Mouse (Mus musculus): ENCODE data around the gene Gm42688. TPM values are rescaled to one million over a fixed set of nuclear protein-coding genes. Genes with fewer than 3 reads are reported as not detected.
A peak's percentile ranks its signal among the peaks of the same experiment; 100 is the strongest.

The Gm42688 gene
- polyA plus RNA-seq, 1 experiment from 2014 or later: 1.9 TPM

DNA sequence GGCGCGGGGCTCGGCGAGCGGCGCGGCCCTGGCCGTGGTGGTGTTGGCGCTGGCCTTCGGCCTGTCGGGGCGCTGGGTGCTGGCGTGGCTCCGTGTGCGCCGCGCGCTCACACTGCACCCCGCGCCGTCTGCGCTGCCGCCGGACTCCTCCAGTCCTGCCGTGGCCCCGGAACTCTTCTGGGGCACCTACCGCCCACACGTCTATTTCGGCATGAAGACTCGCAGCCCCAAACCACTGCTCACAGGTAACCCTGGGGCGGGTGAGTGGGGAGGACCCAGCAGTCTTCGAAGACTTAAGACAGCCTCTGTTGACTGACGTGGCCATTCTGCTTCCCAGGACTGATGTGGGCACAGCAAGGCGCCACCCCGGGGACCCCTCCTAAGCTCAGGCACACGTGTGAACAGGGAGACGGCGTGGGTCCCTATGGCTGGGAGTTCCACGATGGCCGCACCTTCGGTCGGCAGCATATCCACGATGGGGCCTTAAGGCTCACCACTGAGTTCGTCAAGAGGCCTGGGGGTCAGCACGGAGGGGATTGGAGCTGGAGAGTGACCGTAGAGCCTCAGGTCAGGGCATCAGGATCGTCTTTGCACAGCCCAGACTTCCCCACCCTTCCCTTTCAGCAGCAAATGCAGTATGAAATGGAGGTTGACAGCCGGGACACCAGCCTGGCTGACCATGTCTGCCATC lies 14.4 kb downstream of the Gm42688 start:
- Histone ChIP-seq H3K4me1 (peaks cover 60% of the 10 kb centered on the region), H3K27ac (peak overlapping the region; percentile 91), H3K27me3 (ENCODE audit: poor library complexity, severe bottlenecking) (no peaks in the 10 kb centered on the region), H3K36me3 (replicated peaks) (peaks cover 42% of the 10 kb centered on the region), H3K9me3 (no peaks in the 10 kb centered on the region), H3K4me3 (peak overlapping the region; percentile 91)
- 3% methylated on average over 48 of the region's 48 CpGs for WGBS
- no peak for DNase-seq (ENCODE audit: extremely low spot score, low spot score)

DNA sequence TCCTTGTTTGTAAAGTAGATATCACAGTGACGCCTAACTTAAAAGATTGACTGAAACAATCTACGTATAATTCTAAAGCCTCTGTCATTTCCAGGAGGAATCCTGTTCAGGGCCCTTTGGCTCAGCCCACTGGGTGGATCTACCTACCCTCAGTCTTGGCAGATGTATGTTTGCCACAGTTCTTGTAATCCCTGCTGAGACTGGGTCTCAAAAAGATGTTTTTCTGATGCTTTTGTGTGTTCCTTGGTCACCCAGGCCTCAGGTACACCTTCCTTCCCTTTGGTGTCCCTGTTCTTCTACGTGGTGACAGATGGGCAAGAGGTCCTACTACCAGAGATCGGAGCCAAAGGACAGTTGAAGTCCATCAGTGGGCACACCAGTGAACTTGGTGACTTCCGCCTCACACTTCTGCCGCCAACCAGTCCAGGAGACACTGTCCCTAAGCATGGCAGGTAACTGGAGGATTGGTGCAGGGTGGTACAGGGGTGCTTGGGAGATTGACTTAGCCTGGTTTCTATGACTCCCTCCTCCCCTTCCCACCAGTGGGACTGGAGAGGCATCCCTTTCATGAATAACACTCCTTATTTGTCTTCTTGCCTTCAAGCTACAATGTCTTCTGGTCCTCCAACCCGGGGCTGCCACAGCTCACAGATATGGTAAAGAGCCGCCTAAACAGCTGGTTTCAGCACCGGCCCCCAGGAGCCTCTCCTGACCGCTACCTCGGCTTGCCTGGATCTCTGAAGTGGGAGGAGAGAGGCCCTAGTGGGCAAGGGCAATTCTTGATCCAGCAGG lies 15.2 kb downstream of the Gm42688 start:
- 86% methylated on average over 11 of the region's 11 CpGs for WGBS
- Histone ChIP-seq H3K9me3 (no peaks in the 10 kb centered on the region), H3K27me3 (ENCODE audit: poor library complexity, severe bottlenecking) (no peaks in the 10 kb centered on the region), H3K27ac (peak overlapping the region; percentile 91), H3K4me1 (peaks cover 60% of the 10 kb centered on the region), H3K36me3 (replicated peaks) (peaks cover 37% of the 10 kb centered on the region), H3K4me3 (peak overlapping the region; percentile 91)
- no peak for DNase-seq (ENCODE audit: extremely low spot score, low spot score)

DNA sequence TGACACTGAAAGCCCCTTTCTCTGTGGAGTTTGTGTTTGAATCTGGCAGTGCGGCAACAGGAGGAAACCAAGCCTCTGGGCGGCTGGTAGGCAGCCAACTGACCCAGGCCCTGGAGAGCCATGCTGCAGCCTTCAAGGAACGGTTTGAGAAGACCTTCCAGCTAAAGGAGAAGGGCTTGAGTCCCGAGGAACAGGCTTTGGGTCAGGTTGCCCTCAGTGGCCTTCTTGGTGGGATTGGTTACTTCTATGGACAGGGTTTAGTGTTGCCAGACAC lies 15.7 kb downstream of the Gm42688 start:
- Histone ChIP-seq H3K36me3 (replicated peaks) (peaks cover 37% of the 10 kb centered on the region), H3K4me1 (peaks cover 65% of the 10 kb centered on the region), H3K27ac (no peak overlapping the region), H3K9me3 (no peaks in the 10 kb centered on the region), H3K4me3 (peak overlapping the region; percentile 91), H3K27me3 (ENCODE audit: poor library complexity, severe bottlenecking) (no peaks in the 10 kb centered on the region)
- no peak for DNase-seq (ENCODE audit: extremely low spot score, low spot score)
- WGBS: 89% methylated on average over 4 of the region's 4 CpGs

DNA sequence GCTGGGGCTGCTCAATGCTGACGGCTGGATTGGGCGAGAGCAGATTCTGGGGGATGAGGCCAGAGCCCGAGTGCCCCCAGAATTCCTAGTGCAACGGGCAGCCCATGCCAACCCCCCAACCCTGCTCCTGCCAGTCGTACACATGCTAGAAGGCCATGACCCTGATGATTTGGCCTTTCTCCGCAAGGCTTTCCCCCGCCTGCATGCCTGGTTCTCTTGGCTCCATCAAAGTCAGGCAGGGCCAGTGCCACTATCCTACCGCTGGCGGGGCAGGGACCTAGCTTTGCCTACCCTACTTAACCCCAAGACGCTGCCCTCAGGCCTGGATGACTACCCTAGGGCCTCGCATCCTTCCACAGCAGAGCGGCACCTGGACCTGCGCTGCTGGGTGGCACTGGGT lies 16.2 kb downstream of the Gm42688 start:
- Histone ChIP-seq H3K4me3 (peak overlapping the region; percentile 91), H3K9me3 (no peaks in the 10 kb centered on the region), H3K36me3 (replicated peaks) (peaks cover 37% of the 10 kb centered on the region), H3K4me1 (peaks cover 70% of the 10 kb centered on the region), H3K27ac (peak overlapping the region; percentile 8; the same call in 1 of the 2 replicates), H3K27me3 (ENCODE audit: poor library complexity, severe bottlenecking) (no peaks in the 10 kb centered on the region)
- DNase-seq (ENCODE audit: extremely low spot score, low spot score): no peak
- WGBS: 93% methylated on average over 13 of the region's 13 CpGs

DNA sequence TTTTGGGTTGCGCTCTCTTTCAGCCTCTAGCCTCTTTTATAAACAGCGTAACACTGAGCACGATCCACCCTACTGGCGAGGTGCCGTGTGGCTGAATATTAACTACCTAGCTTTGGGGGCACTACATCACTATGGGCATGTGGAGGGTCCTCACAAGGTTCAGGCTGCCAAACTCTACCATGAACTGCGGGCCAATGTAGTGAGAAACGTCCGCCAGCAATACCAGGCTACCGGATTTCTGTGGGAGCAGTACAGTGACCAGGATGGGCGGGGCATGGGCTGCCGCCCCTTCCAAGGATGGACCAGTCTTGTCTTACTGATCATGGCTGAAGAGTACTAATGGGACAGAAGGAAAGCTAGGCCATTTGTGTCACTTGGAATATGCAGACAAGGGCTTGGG lies 17.0 kb downstream of the Gm42688 start:
- no peaks in the 10 kb centered on the region for H3K27me3 ChIP-seq (ENCODE audit: poor library complexity, severe bottlenecking)
- H3K4me1 ChIP-seq: peaks cover 78% of the 10 kb centered on the region
- H3K9me3 ChIP-seq: no peaks in the 10 kb centered on the region
- no peak overlapping the region for H3K27ac ChIP-seq
- H3K4me3 ChIP-seq: no peak overlapping the region
- no peak for DNase-seq (ENCODE audit: extremely low spot score, low spot score)
- peaks cover 42% of the 10 kb centered on the region for H3K36me3 ChIP-seq (replicated peaks)
- 89% methylated on average over 11 of the region's 11 CpGs for WGBS

DNA sequence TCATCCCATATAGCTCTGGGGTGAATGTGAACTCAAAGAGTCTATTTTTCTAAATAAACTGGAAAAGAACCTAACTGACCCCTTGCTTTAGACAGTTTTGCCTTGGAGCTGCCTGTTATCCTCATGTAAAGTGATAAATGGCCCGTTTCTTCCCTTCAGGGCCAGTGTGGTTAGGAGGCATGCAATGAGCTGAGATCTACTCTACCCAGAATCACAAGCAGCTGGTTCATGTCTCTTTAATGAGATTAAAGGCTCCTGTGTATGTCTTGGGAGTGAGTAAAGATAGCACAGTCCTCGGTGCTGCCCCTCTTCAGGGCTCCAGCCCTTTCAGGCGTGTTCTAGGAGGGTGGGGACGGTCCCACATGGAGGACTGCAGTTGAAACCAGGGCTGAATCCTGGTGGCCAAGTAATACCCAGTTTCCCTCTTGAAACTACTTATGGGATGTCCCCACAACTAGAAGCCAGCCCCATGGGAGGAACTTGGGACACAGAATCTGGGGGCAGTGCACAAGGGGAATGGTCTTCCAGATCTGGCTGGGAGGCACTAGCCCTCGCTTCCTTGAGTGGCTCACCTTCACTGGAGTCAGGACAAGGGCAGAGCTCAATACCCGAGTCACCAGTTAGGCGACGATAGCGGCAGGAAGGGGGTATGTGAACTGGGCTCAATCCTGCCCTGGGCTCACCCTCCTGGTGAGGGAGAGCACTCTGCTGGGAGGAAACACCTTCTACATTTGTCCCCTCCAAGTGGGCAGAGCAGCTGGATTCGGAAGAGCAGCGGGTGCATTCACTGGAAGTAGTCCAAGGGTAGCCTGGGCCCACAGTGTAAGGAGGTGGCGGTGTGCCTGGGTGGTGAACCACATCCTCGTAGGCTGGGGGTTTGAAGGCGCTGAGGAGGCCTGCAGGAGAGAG lies 17.7 kb downstream of the Gm42688 start:
- Histone ChIP-seq H3K27ac (peak overlapping the region; percentile 98), H3K9me3 (no peaks in the 10 kb centered on the region), H3K4me3 (peak overlapping the region; percentile 77), H3K27me3 (ENCODE audit: poor library complexity, severe bottlenecking) (no peaks in the 10 kb centered on the region), H3K36me3 (replicated peaks) (peaks cover 46% of the 10 kb centered on the region), H3K4me1 (peaks cover 83% of the 10 kb centered on the region)
- no peak for DNase-seq (ENCODE audit: extremely low spot score, low spot score)
- WGBS: 88% methylated on average over 14 of the region's 14 CpGs

DNA sequence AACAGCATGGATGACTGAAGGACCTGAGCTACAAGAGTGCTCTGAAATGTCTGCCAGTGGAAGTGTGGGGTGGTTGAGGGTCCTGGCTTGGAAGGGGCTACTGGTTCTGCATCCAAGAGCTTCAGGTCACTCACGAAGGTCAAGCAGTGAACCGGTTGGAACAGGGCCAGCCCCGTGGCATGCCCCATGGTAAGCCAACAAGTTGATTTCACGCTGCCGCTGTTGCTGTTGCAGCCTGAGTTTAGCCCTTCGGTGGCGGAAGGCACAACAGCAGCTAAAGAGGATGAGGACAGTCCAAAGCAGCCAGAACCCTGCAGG lies 18.3 kb downstream of the Gm42688 start:
- no peak for DNase-seq (ENCODE audit: extremely low spot score, low spot score)

DNA sequence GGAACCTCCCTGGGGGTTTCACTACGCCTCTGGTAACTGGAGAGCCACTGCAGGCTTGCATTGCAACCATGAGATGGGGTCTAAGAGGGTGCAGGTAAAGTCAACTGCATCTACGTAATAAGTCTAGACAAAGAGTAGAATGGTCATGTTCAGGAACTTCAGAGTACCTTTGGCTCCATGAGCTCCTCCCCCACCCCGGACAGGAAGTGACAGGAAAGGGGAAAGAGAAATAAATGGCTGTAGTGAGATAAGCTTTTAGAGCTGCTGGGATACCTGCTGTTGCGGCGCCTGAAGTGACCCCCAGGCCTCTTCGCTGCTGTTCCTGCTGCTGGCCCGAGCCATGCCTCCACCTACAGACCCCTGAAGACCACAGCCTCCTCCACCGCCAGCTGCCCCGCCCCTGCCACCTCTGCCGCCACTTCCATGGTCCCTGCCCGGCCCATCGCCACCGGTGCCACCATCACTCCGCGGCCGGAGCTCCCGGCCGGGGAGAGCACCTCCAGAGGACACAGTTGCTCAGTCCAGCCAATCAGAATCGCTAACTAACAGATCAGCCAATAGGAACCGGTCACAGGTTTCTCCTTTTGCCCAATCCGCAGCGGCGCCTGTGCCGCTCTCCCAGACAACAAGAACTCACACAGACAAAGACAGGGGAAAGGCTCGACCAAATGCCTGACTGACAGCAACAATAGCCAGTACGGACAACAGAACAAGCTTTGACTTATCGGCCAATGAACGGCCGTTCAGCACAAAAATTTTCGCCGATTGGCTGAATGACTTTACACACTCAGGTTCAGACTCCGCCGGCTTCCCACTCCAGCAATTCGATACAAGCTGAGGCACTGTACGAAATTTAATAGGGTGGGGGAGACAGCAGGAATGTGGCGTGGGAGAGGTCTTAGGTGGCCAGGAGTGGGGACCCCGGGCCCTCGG lies 19.8 kb downstream of the Gm42688 start, which contains the start of gene Wbp1:
Gene Wbp1, minus strand, starts transcription at position 630 of the 933 bp plus-strand sequence.
- H3K4me1 ChIP-seq: peaks cover 82% of the 10 kb centered on the region
- H3K27ac ChIP-seq: peak within 1 kb of the TSS; percentile 98
- no peaks in the 10 kb centered on the region for H3K9me3 ChIP-seq
- peak within 1 kb of the TSS; percentile 77 for H3K4me3 ChIP-seq
- H3K36me3 ChIP-seq (replicated peaks): peaks cover 46% of the 10 kb centered on the region
- WGBS: under 1% methylated on average over 38 of the region's 38 CpGs
- peak; percentile 98 for DNase-seq (ENCODE audit: extremely low spot score, low spot score)
- H3K27me3 ChIP-seq (ENCODE audit: poor library complexity, severe bottlenecking): no peaks in the 10 kb centered on the region

More for the DNA sequence above, 18.3 kb downstream of the Gm42688 start:
- Histone ChIP-seq H3K27ac (peak overlapping the region; percentile 98), H3K4me3 (peak overlapping the region; percentile 77), H3K4me1 (peaks cover 83% of the 10 kb centered on the region), H3K27me3 (ENCODE audit: poor library complexity, severe bottlenecking) (no peaks in the 10 kb centered on the region), H3K36me3 (replicated peaks) (peaks cover 46% of the 10 kb centered on the region), H3K9me3 (no peaks in the 10 kb centered on the region)
- 84% methylated on average over 7 of the region's 7 CpGs for WGBS

DNA sequence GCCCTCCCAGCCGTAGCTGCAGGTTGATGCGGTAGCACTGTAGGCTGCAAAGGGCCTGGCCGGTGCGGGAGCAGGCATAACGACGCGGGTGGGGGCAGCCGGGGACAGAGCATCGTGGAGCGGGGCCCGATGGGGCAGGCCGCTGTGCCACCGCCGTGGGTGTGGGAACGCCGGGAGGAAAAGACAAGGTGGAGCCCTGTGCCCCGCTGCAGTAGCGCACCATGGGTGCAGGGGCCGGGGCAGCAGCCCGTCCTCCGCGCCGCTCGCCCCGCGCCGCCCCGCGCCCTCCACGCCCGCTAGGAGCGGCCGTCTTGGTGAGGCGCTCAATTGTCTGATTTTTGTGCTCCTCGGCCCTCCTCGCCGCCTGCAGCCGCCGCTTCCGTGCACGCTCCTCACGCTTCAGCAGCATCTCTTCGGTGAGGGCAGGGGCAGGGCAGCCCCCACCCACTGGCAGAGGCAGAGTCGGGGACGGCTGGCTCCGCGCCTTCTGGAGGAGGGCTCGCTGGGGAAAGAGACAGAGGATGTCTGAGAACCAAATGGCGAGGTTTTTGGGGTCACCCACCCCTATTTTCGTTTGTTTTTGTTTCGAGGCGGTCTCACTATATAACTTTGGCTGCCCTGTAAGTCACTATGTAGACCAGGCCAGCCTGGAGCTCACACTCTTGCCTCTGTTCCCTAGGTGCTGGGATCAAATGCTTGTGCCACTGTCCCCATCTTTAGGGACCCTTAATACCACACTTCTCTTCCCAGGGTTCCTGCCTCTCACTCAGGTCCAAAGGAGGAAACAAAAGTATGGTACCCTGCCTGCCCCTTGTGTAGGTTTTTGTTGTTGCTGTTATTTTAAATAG lies 20.7 kb downstream of the Gm42688 start:
- peaks cover 73% of the 10 kb centered on the region for H3K4me1 ChIP-seq
- peaks cover 40% of the 10 kb centered on the region for H3K36me3 ChIP-seq (replicated peaks)

DNA sequence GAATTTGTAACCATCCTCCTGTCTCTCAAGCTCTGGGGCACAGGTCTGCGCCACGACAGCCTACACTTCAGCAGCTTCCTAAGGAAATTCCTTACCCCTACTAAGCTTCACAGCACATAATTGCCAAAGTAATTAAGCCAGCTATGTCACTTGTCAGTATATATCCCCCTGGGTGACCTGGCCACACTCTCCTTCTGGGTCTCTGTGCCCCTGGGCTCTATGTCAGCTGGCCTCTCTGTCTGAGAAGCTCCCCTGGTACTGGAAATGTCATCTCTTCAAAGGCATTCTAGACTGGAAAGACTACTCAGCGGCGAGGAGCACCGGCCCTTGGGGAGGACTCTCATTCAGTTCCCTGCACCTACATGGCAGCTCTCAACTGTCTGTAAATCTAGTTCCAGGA lies 21.5 kb downstream of the Gm42688 start:
- Histone ChIP-seq H3K27ac (peak overlapping the region; percentile 98), H3K9me3 (no peaks in the 10 kb centered on the region), H3K4me3 (peak overlapping the region; percentile 77), H3K36me3 (replicated peaks) (peaks cover 31% of the 10 kb centered on the region), H3K4me1 (peaks cover 64% of the 10 kb centered on the region), H3K27me3 (ENCODE audit: poor library complexity, severe bottlenecking) (no peaks in the 10 kb centered on the region)
- DNase-seq (ENCODE audit: extremely low spot score, low spot score): no peak
- 88% methylated on average over 5 of the region's 5 CpGs for WGBS

More for the DNA sequence above, 20.7 kb downstream of the Gm42688 start:
- no peak for DNase-seq (ENCODE audit: extremely low spot score, low spot score)
- Histone ChIP-seq H3K4me3 (peak overlapping the region; percentile 77), H3K9me3 (no peaks in the 10 kb centered on the region), H3K27me3 (ENCODE audit: poor library complexity, severe bottlenecking) (no peaks in the 10 kb centered on the region), H3K27ac (peak overlapping the region; percentile 98)
- 2% methylated on average over 51 of the region's 52 CpGs for WGBS

DNA sequence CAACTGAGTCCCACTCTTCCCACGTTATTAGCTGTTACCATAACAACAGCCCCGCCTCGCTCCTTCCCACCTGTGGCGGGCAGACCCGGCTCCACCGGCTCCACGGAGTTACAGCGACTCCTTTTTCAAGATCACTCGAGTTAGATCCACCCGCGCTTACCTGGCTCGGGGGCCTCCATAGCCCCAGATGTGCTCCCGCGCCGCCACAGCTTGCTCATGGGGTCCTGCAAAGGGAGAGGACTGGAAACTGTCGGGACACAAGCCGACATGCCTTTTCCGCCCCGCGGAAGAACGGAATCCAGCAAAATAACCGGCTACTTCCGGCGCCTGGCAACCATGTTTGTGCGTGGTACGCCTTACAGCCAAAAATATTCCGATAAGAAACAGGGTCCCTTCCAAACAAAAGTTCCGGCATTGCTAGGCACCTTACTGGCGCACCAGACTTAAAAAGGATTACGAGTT lies 23.5 kb downstream of the Gm42688 start:
- WGBS: under 1% methylated on average over 30 of the region's 30 CpGs
- peaks cover 49% of the 10 kb centered on the region for H3K4me1 ChIP-seq
- H3K36me3 ChIP-seq (replicated peaks): peaks cover 12% of the 10 kb centered on the region
- peak overlapping the region; percentile 91 for H3K27ac ChIP-seq
- H3K27me3 ChIP-seq (ENCODE audit: poor library complexity, severe bottlenecking): no peaks in the 10 kb centered on the region
- H3K4me3 ChIP-seq: peak overlapping the region; percentile 67
- no peaks in the 10 kb centered on the region for H3K9me3 ChIP-seq
- DNase-seq (ENCODE audit: extremely low spot score, low spot score): peak; percentile 92
